Mouse (Mus musculus) bone marrow, adult 2 months (tissue): ENCODE results near the gene Irx6.

Experiments used
- CTCF ChIP-seq: fragments of 200-500 bp; IDR thresholded peaks from 2 replicates; pipeline ENCODE4 v1.5.1; 2011; ENCODE audit warnings: low read length, control low read depth; ENCODE audit not compliant: control insufficient read depth, insufficient read depth
- POLR2A ChIP-seq: fragments of 200-500 bp; IDR thresholded peaks from 2 replicates; pipeline ENCODE4 v1.6.1; 2011; ENCODE audit warnings: low read depth, mild to moderate bottlenecking, control low read depth, low read length, borderline replicate concordance; ENCODE audit not compliant: control insufficient read depth

- TF ChIP-seq CTCF (no peak), POLR2A (no peak)
These were observed 49.2 kb downstream of the Irx6 start for GRCm38 (mm10) chr8:92723320-92723719.
